ENCODE assay signal across 26 mouse cellular contexts in the genomic region with DNA sequence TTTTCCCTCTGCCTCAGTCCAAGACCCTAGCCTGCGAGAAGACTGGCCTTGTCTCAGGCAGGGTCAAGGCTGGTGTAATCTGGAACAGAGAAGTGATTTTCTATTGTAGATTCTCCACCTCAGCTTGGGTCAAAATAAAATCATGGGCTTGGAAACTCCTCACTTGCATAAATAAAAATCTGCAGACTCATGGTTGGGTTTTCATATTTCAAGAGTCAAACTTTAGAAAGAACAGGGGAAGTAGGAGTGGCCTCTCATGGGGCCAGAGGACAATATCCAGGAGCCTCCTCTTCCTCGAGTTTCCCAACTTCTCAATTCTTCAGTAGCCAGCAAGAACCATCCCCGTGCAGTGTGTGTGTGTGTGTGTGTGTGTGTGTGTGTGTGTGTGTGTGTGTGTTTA. TPM values are rescaled to one million over a fixed set of nuclear protein-coding genes. Genes with fewer than 3 reads are reported as not detected.
"Had no signal": no experiment of that assay in that cellular context is flagged by ENCODE, and none has a peak within 500 bp of the region (broad histone marks: within the 10 kb centered on the region; RNA-seq: fewer than 3 reads in every experiment).

No protein-coding gene starts in this region.

- H3K4me3 ChIP-seq: limb, embryonic 10.5 days; limb, embryonic 13.5 days; liver, embryonic 13.5 days; midbrain, embryonic 12.5 days; midbrain, embryonic 15.5 days; neural tube, embryonic 12.5 days; neural tube, embryonic 15.5 days had no signal

- H3K27me3 ChIP-seq: limb, embryonic 13.5 days; liver, embryonic 13.5 days; midbrain, embryonic 12.5 days; midbrain, embryonic 15.5 days; neural tube, embryonic 12.5 days; neural tube, embryonic 15.5 days had no signal

- H3K9ac ChIP-seq: limb, embryonic 13.5 days; liver, embryonic 13.5 days; lung, embryonic 14.5 days; midbrain, embryonic 12.5 days; midbrain, embryonic 15.5 days; neural tube, embryonic 12.5 days; neural tube, embryonic 15.5 days had no signal

- H3K9me3 ChIP-seq: limb, embryonic 10.5 days; limb, embryonic 13.5 days; liver, embryonic 13.5 days; midbrain, embryonic 12.5 days; midbrain, embryonic 15.5 days; neural tube, embryonic 12.5 days; neural tube, embryonic 15.5 days had no signal

- H3K4me2 ChIP-seq: limb, embryonic 13.5 days; liver, embryonic 13.5 days; lung, embryonic 14.5 days; midbrain, embryonic 12.5 days; midbrain, embryonic 15.5 days; neural tube, embryonic 12.5 days; neural tube, embryonic 15.5 days had no signal

- ATAC-seq: intestine, postnatal 0 days; lung, postnatal 0 days; midbrain, embryonic 15.5 days had no signal

- DNase-seq: kidney, adult 8-10 months; kidney, postnatal 14 days; kidney, postnatal 4 days; liver, embryonic 13.5 days; lung, embryonic 14.5 days; lung, postnatal 4 days; right cerebral cortex, adult 18-20 months; right cerebral cortex, postnatal 14 days; spleen, adult 18-20 months; thymus, adult 18-20 months; thymus, postnatal 36 days had no signal

- H3K27ac ChIP-seq: limb, embryonic 10.5 days; limb, embryonic 13.5 days; liver, embryonic 13.5 days; midbrain, embryonic 12.5 days; midbrain, embryonic 15.5 days; neural tube, embryonic 12.5 days; neural tube, embryonic 15.5 days had no signal

- H3K4me1 ChIP-seq: limb, embryonic 10.5 days; limb, embryonic 13.5 days; liver, embryonic 13.5 days; midbrain, embryonic 12.5 days; midbrain, embryonic 15.5 days; neural tube, embryonic 12.5 days; neural tube, embryonic 15.5 days had no signal

- H3K36me3 ChIP-seq: limb, embryonic 10.5 days; limb, embryonic 13.5 days; liver, embryonic 13.5 days; midbrain, embryonic 12.5 days; midbrain, embryonic 15.5 days; neural tube, embryonic 12.5 days; neural tube, embryonic 15.5 days had no signal

RNA-seq across cellular contexts. Expression of a gene that starts 26.9 kb away (rescaled TPM):
- total RNA-seq: layer of hippocampus, adult 18-20 months; layer of hippocampus, postnatal 14 days; left cerebral cortex, adult 8-10 months; left cerebral cortex, postnatal 25 days; megakaryocyte, adult 5-6 weeks had no signal
- polyA plus RNA-seq: intestine, embryonic 14.5 days; limb, embryonic 10.5 days; midbrain, embryonic 12.5 days; neural tube, embryonic 12.5 days; neural tube, embryonic 15.5 days; testis, adult 2 months had no signal
